Mouse (Mus musculus) kidney, postnatal 4 days (tissue): ENCODE results near the gene Kdm4b.

Experiments
- DNase-seq, 2 experiments: peaks; one replicate each; pipeline ENCODE4 v3.0.0; 2021; ENCODE audit warnings: mixed read lengths in 2 of 2

Kdm4b gene

DNA sequence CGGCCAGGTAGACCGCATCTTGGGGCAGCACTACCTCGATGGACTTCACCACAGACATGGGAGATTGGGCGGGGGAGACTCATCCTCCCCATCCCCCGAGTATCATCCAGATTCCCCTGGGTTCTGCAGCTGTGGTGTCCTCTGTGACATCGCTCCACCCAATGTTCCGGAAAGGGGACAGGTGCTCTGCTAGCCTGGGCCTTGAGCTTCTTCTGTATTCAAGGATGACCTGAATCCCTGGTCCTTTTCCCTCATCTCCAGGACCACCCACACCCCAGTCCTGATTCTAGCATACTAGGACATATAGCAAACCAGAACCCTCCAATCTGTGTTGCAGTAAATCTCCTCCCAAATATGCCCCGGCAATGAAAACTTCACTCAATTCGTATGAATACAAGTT is 25.7 kb upstream of the Kdm4b start, which contains the start of gene Arrdc5:
Gene Arrdc5 (minus strand): TSS at position 101 of the 400 bp plus-strand sequence.
- no peak for DNase-seq

- peak; percentile 70 to 82 for DNase-seq
Measured at GRCm38 (mm10) chr17:56302363-56302996, 23.4 kb upstream of the Kdm4b start.

DNA sequence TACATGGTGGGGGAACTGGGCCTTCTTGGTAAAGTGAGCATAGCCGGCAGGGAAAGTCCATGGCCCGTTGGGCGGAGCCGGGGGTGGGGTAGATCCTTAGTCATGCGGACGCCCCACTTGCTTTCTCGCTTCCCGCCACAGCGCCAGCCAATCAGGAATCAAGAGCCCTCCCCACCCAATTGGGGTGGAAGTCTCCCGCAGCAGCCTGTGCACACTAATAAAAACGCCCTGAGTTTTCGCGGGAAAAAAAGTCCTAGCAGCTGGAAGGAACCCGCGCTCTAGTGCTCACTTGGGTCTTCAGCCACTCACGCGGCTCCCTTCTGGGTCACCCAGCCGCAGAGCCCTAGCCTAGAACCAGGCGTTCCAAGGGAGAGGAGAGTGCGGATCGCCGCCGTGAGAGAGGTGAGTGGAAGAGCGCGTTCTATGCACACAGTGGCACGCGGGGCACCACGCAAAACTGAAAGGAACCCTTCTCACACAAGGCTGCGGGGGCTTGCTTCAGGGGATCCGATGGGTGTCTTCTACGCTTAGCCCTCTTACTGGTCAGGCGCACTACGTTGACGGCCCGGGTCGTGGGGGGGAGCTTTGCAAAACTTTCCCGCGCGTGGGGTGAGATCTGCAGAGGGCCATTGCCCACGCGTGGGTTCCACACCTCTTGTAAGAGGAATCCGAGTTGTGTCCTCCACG is 22.6 kb upstream of the Kdm4b start, which contains the start of gene Uhrf1:
Gene Uhrf1 (plus strand): TSS at position 162 of the 687 bp plus-strand sequence.
- DNase-seq: peak; percentile 88 to 93

GRCm38 (mm10) chr17:56303847-56304586 is 21.8 kb upstream of the Kdm4b start:
- peak; percentile 98 to 99 for DNase-seq

DNA sequence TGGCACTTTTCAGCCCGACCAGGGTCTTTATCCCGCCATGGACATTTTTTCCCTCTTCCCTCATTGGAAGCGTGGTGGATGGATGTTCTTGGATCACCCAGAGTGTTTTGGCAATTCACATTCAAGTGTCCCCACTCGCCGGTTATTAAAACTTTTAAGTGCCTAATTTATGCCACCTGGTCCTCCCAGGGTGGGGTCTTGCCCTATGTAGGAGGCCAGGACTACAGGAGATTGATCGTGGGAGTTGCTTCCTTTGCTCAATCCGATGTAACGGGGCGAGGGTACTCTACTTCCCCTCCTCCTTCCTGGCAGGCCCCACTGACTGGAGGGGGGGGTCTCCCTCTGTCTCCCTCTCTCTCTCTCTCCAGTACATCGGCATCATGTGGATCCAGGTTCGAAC is 21.1 kb upstream of the Kdm4b start:
- no peak for DNase-seq

- DNase-seq: peak; percentile 36 to 41
Measured at GRCm38 (mm10) chr17:56305156-56305555, 20.7 kb upstream of the Kdm4b start.

DNA sequence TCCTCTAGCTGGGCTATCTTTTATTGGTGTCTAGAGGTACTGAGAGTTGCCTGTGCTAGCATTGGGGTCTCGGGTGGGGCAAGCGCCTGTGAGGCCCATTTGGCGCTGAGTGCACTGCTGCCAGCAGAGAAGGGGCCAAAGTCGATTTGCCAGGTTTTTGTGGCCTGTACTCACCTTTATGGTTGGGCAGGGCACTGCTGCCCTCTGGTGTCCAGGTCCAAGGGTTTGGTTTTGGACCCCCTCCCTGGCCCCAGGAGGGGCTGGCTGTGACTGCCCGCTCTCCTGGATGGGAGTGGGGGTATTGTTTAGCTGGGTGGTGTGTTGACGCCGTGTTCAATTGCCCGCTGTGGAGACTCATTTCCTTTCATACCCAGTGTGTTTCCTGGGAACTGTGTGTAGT is 20.0 kb upstream of the Kdm4b start:
- DNase-seq: peak; percentile 70 to 78

- DNase-seq: peak; percentile 69 to 81
Measured at GRCm38 (mm10) chr17:56308088-56308487, 17.8 kb upstream of the Kdm4b start.

GRCm38 (mm10) chr17:56309191-56309945 is 16.5 kb upstream of the Kdm4b start:
- DNase-seq: no peak

GRCm38 (mm10) chr17:56324419-56324818 is 1.4 kb upstream of the Kdm4b start:
- no peak for DNase-seq

DNA sequence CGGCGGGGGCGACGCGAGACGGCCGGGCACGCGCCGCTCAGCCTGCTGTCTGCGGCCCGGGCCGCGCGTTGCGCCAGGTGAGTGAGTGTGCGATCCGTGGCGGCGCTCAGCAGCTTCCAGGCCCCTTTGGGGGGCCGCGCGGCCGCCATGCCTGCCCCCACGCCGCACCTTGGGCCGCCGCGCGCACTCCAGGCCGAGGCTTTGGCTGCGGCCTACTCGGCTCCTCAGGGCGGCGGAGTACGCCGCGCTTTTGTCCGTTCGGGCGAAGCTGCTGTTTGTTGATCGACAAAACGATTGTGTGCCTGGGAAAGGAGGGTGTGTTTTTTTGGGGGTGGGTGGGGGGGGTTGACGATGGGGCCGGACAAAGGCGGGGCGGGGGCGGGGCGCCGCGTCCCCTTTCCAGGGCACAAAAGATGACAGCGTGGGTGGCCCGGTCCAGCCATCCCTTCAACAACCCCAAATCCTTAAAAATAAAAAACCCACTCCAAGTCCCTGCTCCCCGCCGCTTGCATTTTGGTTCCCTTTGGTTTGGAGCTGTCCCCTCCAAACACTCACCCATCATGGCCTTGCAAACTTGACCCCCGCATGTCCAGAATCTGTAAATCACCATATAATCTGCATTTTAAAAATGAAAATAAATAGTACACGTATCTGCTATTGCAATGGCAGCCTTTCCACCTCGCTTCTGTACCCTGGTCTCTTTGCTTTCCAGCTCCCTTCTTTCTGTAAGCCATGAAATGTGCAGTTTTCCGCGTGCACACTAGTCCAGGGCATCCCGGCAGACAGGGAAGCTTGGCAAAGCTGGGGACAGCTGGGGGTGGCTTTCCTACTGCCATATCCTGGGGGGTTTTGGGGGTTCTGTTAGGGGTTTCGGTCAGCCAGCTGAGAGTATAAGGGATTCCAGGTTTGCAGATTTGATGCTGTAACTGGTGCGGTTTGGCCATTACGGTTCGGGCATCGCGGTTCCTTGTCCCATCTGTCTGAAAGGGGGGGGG is 588 bp downstream of the Kdm4b start:
- peak; percentile 64 to 72 for DNase-seq

- DNase-seq: no peak
Measured at GRCm38 (mm10) chr17:56329267-56329666, 3.4 kb downstream of the Kdm4b start.

GRCm38 (mm10) chr17:56330345-56330744 is 4.5 kb downstream of the Kdm4b start:
- DNase-seq: no peak

GRCm38 (mm10) chr17:56331256-56331655 is 5.4 kb downstream of the Kdm4b start:
- DNase-seq: no peak

- peak in 1 of 2 experiments; percentile 28 for DNase-seq
Measured at GRCm38 (mm10) chr17:56332987-56333386, 7.1 kb downstream of the Kdm4b start.

DNA sequence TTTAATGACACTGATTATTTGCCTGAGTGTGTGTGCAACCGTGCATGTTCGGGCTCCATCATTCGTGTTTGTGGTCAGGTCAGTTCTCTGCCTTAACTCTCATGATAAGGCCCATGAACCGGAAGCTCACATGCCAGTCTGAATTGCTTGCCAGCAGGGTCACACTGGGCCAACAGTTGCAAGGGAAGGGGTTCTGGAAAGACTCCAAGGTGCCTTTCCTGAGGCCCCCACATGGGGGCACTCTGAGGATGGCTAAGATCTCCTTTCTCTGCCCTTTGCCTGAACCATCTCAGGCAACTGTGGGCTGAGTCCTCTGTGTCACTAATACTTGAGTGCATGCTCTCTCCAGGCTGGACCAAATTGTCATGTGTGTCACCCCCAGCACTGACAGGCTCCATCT is 11.3 kb downstream of the Kdm4b start:
- DNase-seq: peak; percentile 69 to 77

- DNase-seq: no peak
Measured at GRCm38 (mm10) chr17:56337791-56338190, 11.9 kb downstream of the Kdm4b start.

GRCm38 (mm10) chr17:56338909-56339308 is 13.0 kb downstream of the Kdm4b start:
- DNase-seq: peak; percentile 75 to 80

DNA sequence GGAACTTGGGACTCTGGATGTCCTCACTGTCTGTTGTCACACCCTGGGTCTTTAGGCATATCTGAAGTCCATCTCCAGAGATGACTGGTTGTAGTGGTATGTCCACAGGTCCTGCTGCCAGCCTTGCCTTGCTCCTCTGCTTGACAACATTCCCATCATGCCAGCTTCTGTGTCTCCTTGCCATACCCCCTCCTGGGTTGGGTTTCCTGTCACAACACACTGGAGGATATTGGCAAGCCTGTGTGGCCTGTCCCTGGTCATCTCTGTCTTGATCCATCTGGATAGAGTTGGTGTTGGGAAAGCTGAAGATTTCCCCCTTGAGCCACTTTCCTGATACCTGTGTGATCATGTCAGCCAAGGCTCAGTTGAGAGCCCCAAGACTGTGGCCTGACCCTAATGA is 14.9 kb downstream of the Kdm4b start:
- DNase-seq: no peak

GRCm38 (mm10) chr17:56343466-56343865 is 17.6 kb downstream of the Kdm4b start:
- no peak for DNase-seq

GRCm38 (mm10) chr17:56345364-56345763 is 19.5 kb downstream of the Kdm4b start:
- DNase-seq: no peak

- no peak for DNase-seq
Measured at GRCm38 (mm10) chr17:56348128-56348527, 22.3 kb downstream of the Kdm4b start.
